Mouse (Mus musculus) midbrain, postnatal 0 days (tissue): ENCODE data around the gene Myo16. TPM values are rescaled to one million over a fixed set of nuclear protein-coding genes. Genes with fewer than 3 reads are reported as not detected.
A peak's percentile ranks its signal among the peaks of the same experiment; 100 is the strongest.

Source experiments
- ATAC-seq: fragments of 200-750 bp; cut with Nextera tagmentation; 2 replicates; pipeline ENCODE4 v1.8.0; 2017; ENCODE audit warnings: moderate number of reproducible peaks, mild to moderate bottlenecking, moderate TSS enrichment, moderate library complexity; ENCODE audit not compliant: low FRiP score
- DNase-seq: peaks from one replicate; pipeline ENCODE4 v3.0.0-alpha.2; 2015; ENCODE audit warnings: low spot score
- H3K27ac ChIP-seq: fragments of 300-500 bp; sonication (generic); 2 replicates; pipeline ENCODE4 v1.5.1; 2014; ENCODE audit warnings: low read depth, mild to moderate bottlenecking, low read length, mixed read lengths
- H3K27me3 ChIP-seq: fragments of 300-500 bp; sonication (generic); 2 replicates; pipeline ENCODE4 v1.6.1; 2014; ENCODE audit warnings: low read length, control low read depth, mixed read lengths; ENCODE audit not compliant: insufficient read depth
- H3K36me3 ChIP-seq: fragments of 300-500 bp; sonication (generic); 2 replicates; pipeline ENCODE4 v1.6.1; 2014; ENCODE audit warnings: low read length, control low read depth, mixed read lengths; ENCODE audit not compliant: insufficient read depth
- H3K4me1 ChIP-seq: fragments of 300-500 bp; sonication (generic); 2 replicates; pipeline ENCODE4 v1.6.1; 2014; ENCODE audit warnings: mild to moderate bottlenecking, control low read depth, antibody characterized with exemption, low read length, mixed read lengths; ENCODE audit not compliant: insufficient read depth
- H3K4me2 ChIP-seq: fragments of 300-500 bp; sonication (generic); 2 replicates; pipeline ENCODE4 v1.6.1; 2014; ENCODE audit warnings: low read depth, mild to moderate bottlenecking, low read length, mixed read lengths; ENCODE audit not compliant: poor library complexity, severe bottlenecking
- H3K4me3 ChIP-seq: fragments of 300-500 bp; sonication (generic); 2 replicates; pipeline ENCODE4 v1.5.1; 2014; ENCODE audit warnings: low read depth, mild to moderate bottlenecking, low read length, moderate library complexity
- H3K9ac ChIP-seq: fragments of 300-500 bp; sonication (generic); replicated peaks from 2 replicates; pipeline ENCODE4 v1.6.1; 2014; ENCODE audit warnings: mild to moderate bottlenecking, low read length, moderate library complexity, mixed read lengths; ENCODE audit not compliant: poor library complexity, severe bottlenecking
- H3K9me3 ChIP-seq: fragments of 300-500 bp; sonication (generic); 2 replicates; pipeline ENCODE4 v1.6.1; 2016; ENCODE audit warnings: low read length, control low read depth
- CTCF ChIP-seq: IDR thresholded peaks from 2 replicates; pipeline ENCODE4 v1.5.1; 2016; ENCODE audit warnings: antibody characterized with exemption, mild to moderate bottlenecking
- WGBS: fragments of 180-500 bp; shearing (Covaris S2); extraction: QIAGEN DNeasy Blood & Tissue Kit; methylation state at CpG from one replicate; pipeline ENCODE4 v1.1.7; 2014; 5-methylcytosine and 5-hydroxymethylcytosine counted together
- polyA plus RNA-seq: library from polyadenylated mRNA; unstranded; fragments of >200 nt; fragmentation: Nextera tagmentation; extraction: Ambion mirVana; gene quantifications from 2 replicates; pipeline ENCODE4 v1.2.1, GENCODE M21; 2015
- total RNA-seq: library from RNA; depleted of rRNA; stranded (reverse); fragments of >200 nt; gene quantifications from 2 replicates; pipeline ENCODE4 v1.2.3, GENCODE M21; 2014

Gene Myo16
- total and polyA plus RNA-seq, 2 experiments from 2014 or later: 7.7 to 59.9 TPM

DNA sequence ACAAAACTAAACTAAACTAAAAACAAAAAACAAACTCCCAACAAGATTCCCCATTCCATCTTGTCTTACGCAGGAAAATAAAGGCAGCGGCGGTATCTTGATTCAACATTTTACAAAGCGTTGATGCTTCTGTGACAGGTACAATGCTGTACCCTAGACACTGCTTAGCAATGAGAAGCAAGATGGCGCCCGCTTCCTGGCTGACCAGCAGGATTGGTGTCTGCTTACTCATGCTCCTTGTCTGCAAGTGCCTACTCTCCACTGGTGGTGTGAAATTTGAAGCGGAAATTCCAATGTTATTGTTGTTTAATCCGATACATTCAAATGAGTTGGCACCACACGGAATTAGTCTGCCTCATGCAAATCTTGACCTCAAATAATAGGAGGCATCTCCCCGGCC, 421.5 kb downstream of the Myo16 start:
- Histone ChIP-seq H3K4me2 (no peak overlapping the region), H3K27me3 (no peaks in the 10 kb centered on the region), H3K9me3 (no peaks in the 10 kb centered on the region), H3K36me3 (peaks cover 5% of the 10 kb centered on the region; the same call in 1 of the 2 replicates), H3K4me1 (no peaks in the 10 kb centered on the region), H3K9ac (no peak overlapping the region), H3K27ac (no peak overlapping the region), H3K4me3 (no peak overlapping the region)
- DNase-seq: no peak
- ATAC-seq: no peak
- 82% methylated on average over 10 of the region's 10 CpGs for WGBS
- no peak for TF ChIP-seq CTCF

DNA sequence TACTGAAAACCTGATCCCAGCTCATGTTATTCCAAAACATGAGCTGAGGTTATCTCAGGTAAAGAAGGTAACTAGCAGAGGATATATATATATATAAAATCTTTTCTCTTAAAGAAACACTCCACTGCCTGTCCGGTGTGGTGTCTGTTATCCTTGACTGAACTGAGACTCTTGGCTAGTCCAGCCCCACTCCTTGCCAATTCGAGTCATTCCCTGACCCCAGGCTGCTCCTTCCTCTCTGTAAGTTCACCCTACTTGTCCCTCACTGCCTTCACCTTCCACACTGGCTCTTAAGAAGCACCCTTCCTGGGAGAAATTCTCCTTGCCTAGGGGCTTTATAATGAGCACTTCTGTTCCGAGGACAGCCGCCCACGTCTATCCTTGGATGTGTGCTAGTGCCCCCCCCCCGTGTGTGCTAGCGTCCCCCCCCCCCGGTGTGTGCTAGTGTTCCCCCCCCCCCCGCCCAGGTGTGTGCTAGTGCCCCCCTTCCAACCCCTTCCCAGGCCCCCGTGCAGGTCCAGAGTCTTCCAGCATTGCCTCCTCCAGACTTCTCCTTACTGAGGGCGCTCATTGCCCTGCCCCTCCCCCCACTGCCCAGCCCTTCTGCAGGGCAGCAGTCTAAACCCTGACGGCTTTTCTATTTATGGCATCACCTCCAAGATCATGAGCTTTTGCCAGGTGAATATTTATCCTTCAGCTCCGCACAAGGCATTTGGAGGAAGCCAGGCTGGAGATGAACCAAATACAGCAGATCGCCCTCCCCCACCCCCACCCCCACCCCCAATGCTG, 433.4 kb downstream of the Myo16 start:
- no peak for DNase-seq
- Histone ChIP-seq H3K27ac (no peak overlapping the region), H3K4me1 (no peaks in the 10 kb centered on the region), H3K9ac (no peak overlapping the region), H3K9me3 (no peaks in the 10 kb centered on the region), H3K27me3 (no peaks in the 10 kb centered on the region), H3K4me2 (0 out of 2 replicates have a peak overlapping the region, but pooled peaks have one; percentile 1), H3K4me3 (no peak overlapping the region), H3K36me3 (no peaks in the 10 kb centered on the region)
- ATAC-seq: no peak; the same call in 1 of the 2 replicates
- 26% methylated on average over 11 of the region's 14 CpGs for WGBS
- TF ChIP-seq CTCF: no peak

DNA sequence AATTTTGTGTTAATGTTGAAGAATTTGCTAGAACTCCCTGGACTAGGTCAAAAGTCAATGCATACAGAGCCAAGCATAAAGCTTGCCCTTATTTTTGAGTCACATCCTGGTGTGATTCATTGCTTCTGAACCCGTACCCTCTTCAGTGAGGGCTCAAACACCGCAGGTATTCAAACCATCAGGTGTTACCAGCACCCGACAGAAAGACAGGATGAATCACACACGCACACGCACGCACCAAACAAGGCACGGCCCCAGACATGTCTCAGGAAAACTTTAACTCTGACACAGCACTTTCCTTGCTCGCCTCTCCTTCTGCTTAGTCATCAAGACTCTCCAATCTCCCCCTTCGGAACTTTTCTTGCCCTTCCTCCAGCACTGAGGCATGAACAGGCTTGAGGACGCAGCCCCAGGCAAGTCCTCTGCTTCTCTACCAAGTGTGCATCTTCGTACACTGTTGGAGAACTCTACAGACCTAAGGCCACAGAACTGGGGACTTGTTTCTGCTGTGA, 435.8 kb downstream of the Myo16 start:
- no peaks in the 10 kb centered on the region for H3K36me3 ChIP-seq
- no peaks in the 10 kb centered on the region for H3K9me3 ChIP-seq
- H3K9ac ChIP-seq: no peak overlapping the region
- ATAC-seq: no peak
- H3K4me2 ChIP-seq: no peak overlapping the region
- no peak overlapping the region for H3K27ac ChIP-seq
- H3K4me3 ChIP-seq: no peak overlapping the region
- DNase-seq: no peak
- WGBS: 92% methylated on average over 11 of the region's 11 CpGs
- no peaks in the 10 kb centered on the region for H3K4me1 ChIP-seq
- no peaks in the 10 kb centered on the region for H3K27me3 ChIP-seq
- TF ChIP-seq CTCF: no peak

DNA sequence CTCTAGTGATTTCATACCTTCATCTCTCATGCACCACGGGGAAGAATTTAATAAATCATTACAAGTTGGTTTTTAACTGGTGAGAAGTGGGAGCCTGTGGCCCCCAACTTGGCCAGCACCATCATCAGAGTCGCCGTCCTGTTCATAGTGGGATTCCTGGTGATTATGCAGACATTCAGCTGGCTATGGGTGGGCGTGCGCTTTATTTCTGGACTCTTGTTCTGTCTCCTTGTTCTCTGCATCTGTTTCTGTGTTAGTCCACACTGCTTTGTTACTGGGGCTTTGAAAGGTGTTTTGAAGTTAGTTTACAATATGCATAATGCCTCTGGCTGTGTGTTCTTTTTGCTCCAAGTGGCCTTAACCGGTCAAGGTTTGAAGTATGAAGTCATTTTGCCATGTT, 439.2 kb downstream of the Myo16 start:
- Histone ChIP-seq H3K9me3 (no peaks in the 10 kb centered on the region), H3K27ac (no peak overlapping the region), H3K4me3 (no peak overlapping the region), H3K9ac (no peak overlapping the region), H3K36me3 (no peaks in the 10 kb centered on the region), H3K4me1 (no peaks in the 10 kb centered on the region), H3K4me2 (no peak overlapping the region), H3K27me3 (no peaks in the 10 kb centered on the region)
- ATAC-seq (no peak), DNase-seq (no peak)
- WGBS: 90% methylated on average over 6 of the region's 6 CpGs
- no peak for TF ChIP-seq CTCF

DNA sequence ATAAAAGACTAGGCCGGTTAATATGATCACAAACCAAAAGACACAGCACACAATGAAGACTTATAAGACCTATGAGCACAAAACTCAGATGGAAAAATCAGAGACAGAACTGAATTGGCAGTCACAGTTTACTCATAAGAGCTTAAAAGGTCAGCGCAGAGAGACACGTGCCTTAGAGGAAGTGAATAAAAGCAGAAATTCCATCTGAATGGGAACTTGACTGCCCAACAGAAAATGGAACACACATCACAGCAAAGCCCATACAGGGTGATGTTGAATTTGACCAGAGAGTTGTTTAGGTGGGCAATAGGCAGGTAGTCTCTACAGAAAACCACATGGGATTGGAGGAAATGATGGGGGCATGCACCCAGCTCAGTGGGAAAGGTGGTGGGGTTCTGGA, 442.6 kb downstream of the Myo16 start:
- Histone ChIP-seq H3K27me3 (no peaks in the 10 kb centered on the region), H3K27ac (no peak overlapping the region), H3K9ac (no peak overlapping the region), H3K4me2 (no peak overlapping the region), H3K9me3 (no peaks in the 10 kb centered on the region), H3K4me1 (no peaks in the 10 kb centered on the region), H3K4me3 (no peak overlapping the region), H3K36me3 (no peaks in the 10 kb centered on the region)
- 84% methylated on average over 3 of the region's 3 CpGs for WGBS
- no peak for DNase-seq
- TF ChIP-seq CTCF: no peak
- ATAC-seq: no peak

DNA sequence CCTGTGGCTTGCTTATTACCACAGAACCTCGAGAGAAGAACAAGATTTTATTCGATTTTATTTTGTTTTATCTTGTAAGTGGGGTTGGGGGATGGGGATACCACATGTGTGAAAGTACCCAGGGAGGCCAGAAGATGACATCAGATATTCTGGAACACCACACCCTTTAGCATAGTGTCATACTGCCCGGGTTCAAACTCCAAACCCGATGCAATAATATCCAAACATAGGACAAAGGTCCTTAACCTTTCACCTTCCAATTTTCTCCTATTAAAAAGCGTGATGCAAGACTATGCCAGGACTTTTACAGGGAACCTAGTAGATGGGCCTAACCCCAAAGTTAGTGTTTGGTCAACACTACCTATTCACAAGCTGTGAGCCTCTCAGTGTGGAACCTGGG, 443.9 kb downstream of the Myo16 start:
- Histone ChIP-seq H3K27me3 (no peaks in the 10 kb centered on the region), H3K4me2 (no peak overlapping the region), H3K9ac (no peak overlapping the region), H3K4me1 (no peaks in the 10 kb centered on the region), H3K36me3 (no peaks in the 10 kb centered on the region), H3K4me3 (no peak overlapping the region), H3K27ac (no peak overlapping the region), H3K9me3 (no peaks in the 10 kb centered on the region)
- no peak for ATAC-seq
- WGBS: 91% methylated on average over 5 of the region's 5 CpGs
- DNase-seq: no peak
- no peak for TF ChIP-seq CTCF
